Mouse (Mus musculus) MEL (cell line): ENCODE results near the gene Phf1.

Experiments used
- BHLHE40 ChIP-seq: IDR thresholded peaks from 2 replicates; pipeline ENCODE4 v1.6.1; 2012; ENCODE audit warnings: low read depth, mild to moderate bottlenecking, inconsistent platforms, low read length, improper control_type of control experiment, borderline replicate concordance
- CTCF ChIP-seq, 3 experiments: IDR thresholded peaks in 2 of 3; conservative IDR thresholded peaks in 1 of 3; 2 replicates each; pipeline ENCODE4 v1.5.1; 2011 to 2012; ENCODE audit warnings: low read length in 3 of 3, low read depth in 2 of 3, mild to moderate bottlenecking in 2 of 3, improper control_type of control experiment in 1 of 3, inconsistent platforms in 1 of 3, mixed read lengths in 1 of 3, moderate library complexity in 1 of 3; ENCODE audit not compliant: control insufficient read depth in 1 of 3, insufficient read depth in 1 of 3, poor library complexity in 1 of 3, severe bottlenecking in 1 of 3
- E2F4 ChIP-seq: IDR thresholded peaks from 2 replicates; pipeline ENCODE4 v1.6.1; 2011; ENCODE audit warnings: low read depth, low read length, improper control_type of control experiment, borderline replicate concordance
- EP300 ChIP-seq, 2 experiments: IDR thresholded peaks; 2 replicates each; pipeline ENCODE4 v1.6.1; 2011; ENCODE audit warnings: improper control_type of control experiment in 2 of 2, low read length in 2 of 2, low read depth in 1 of 2, mild to moderate bottlenecking in 1 of 2
- GATA1 ChIP-seq: IDR thresholded peaks from 2 replicates; pipeline ENCODE4 v1.6.1; 2011; ENCODE audit warnings: low read depth, low read length, improper control_type of control experiment
- HCFC1 ChIP-seq: IDR thresholded peaks from 2 replicates; pipeline ENCODE4 v1.6.1; 2012; ENCODE audit warnings: low read depth, mild to moderate bottlenecking, inconsistent platforms, low read length, improper control_type of control experiment, moderate library complexity
- MAX ChIP-seq: IDR thresholded peaks from 2 replicates; pipeline ENCODE4 v1.6.1; 2011; ENCODE audit warnings: low read length, improper control_type of control experiment
- POLR2A ChIP-seq, 2 experiments: IDR thresholded peaks; 2 replicates each; pipeline ENCODE4 v1.6.1; 2011 to 2012; ENCODE audit warnings: low read length in 2 of 2, mild to moderate bottlenecking in 2 of 2, control low read depth in 1 of 2, improper control_type of control experiment in 1 of 2, low read depth in 1 of 2, moderate library complexity in 1 of 2; ENCODE audit not compliant: control insufficient read depth in 1 of 2, insufficient read depth in 1 of 2, poor library complexity in 1 of 2
- POLR2AphosphoS5 ChIP-seq: IDR thresholded peaks from 2 replicates; pipeline ENCODE4 v1.6.1; 2012; ENCODE audit warnings: low read depth, borderline replicate concordance, mild to moderate bottlenecking, inconsistent platforms, low read length, moderate library complexity, mixed read lengths
- ZC3H11A ChIP-seq: IDR thresholded peaks from 2 replicates; pipeline ENCODE4 v1.6.1; 2012; ENCODE audit warnings: low read depth, mild to moderate bottlenecking, inconsistent platforms, low read length, improper control_type of control experiment
- ZKSCAN1 ChIP-seq: IDR thresholded peaks from 2 replicates; pipeline ENCODE4 v1.6.1; 2012; ENCODE audit warnings: low read depth, mild to moderate bottlenecking, inconsistent platforms, low read length, improper control_type of control experiment, moderate library complexity

GRCm38 (mm10) chr17:26935027-26935426, 2.2 kb downstream of the Phf1 start:
- TF ChIP-seq HCFC1, result no peak
- no peak for TF ChIP-seq EP300 (IDR thresholded peaks at IDR 0.05; ENCODE audit: low read depth in 1 of 2, low read length in 2 of 2)
- TF ChIP-seq GATA1, result no peak
- no peak for TF ChIP-seq CTCF (IDR thresholded peaks at IDR 0.05 in 2 of 3, conservative IDR thresholded peaks at IDR 0.05 in 1 of 3; ENCODE audit: control insufficient read depth in 1 of 3, insufficient read depth in 1 of 3, low read depth in 2 of 3, low read length in 3 of 3, poor library complexity in 1 of 3, severe bottlenecking in 1 of 3)
- TF ChIP-seq POLR2A (IDR thresholded peaks at IDR 0.05; ENCODE audit: control insufficient read depth in 1 of 2, insufficient read depth in 1 of 2, low read depth in 1 of 2, low read length in 2 of 2, poor library complexity in 1 of 2), result no peak
- TF ChIP-seq MAX, result no peak
- TF ChIP-seq BHLHE40, result no peak
- no peak for TF ChIP-seq POLR2AphosphoS5
- TF ChIP-seq ZC3H11A, result no peak
- no peak for TF ChIP-seq ZKSCAN1
- no peak for TF ChIP-seq E2F4
